Mouse (Mus musculus): ENCODE data around the gene Klri1.

GRCm38 (mm10) chr6:129736414-129736813 lies 19.5 kb upstream of the Klri1 start:
- no peak for TF ChIP-seq CTCF (IDR thresholded peaks at IDR 0.05; ENCODE audit: low read depth)
- TF ChIP-seq EP300 (IDR thresholded peaks at IDR 0.05; ENCODE audit: low read depth) = no peak

Data from liver, postnatal 0 days (tissue).